17 mouse cellular contexts compared by ENCODE assay signal in the genomic region with DNA sequence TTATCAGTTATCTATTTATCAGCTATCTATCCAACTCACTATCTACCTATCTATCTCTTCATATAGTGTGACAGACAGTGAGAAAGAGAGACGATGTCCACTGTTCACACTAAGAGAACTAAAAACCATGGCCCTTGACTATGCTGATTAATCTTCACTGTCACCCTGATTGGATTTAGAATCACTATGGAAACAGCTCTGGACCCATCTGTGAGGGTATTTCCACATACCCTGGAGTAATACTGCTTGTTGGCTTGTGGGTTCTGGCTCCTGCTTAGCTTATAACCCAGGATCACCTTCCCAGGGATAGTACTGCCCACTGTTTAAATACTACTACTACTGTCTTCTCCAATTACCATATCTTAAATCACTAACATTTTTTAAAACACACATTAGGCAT.
"Had no signal": no experiment of that assay in that cellular context is flagged by ENCODE, and none has a peak within 500 bp of the region (broad histone marks: within the 10 kb centered on the region; RNA-seq: fewer than 3 reads in every experiment).

No protein-coding gene starts in this region.

- ATAC-seq: intestine, embryonic 16.5 days; liver, postnatal 0 days had no signal

- H3K4me3 ChIP-seq: left cerebral cortex, adult 2 months; lung, embryonic 15.5 days; megakaryocyte, embryonic 14.5 days; midbrain, embryonic 12.5 days had no signal

- H3K36me3 ChIP-seq: lung, embryonic 15.5 days; midbrain, embryonic 12.5 days had no signal

- H3K27ac ChIP-seq: left cerebral cortex, adult 2 months; liver, embryonic 14.5 days; lung, embryonic 15.5 days; midbrain, embryonic 12.5 days had no signal

- DNase-seq: kidney, adult 18-20 months; kidney, adult 9 months; kidney, postnatal 14 days; kidney, postnatal 4 days; layer of hippocampus, postnatal 36 days; liver, postnatal 0 days; lung, postnatal 10 days; lung, postnatal 36 days; thymus, adult 18-20 months; thymus, postnatal 36 days had no signal

- H3K4me1 ChIP-seq: megakaryocyte, embryonic 14.5 days had no signal

- H3K4me2 ChIP-seq: liver, embryonic 11.5 days; lung, embryonic 15.5 days; midbrain, embryonic 12.5 days had no signal

- H3K9me3 ChIP-seq: lung, embryonic 15.5 days; midbrain, embryonic 12.5 days had no signal

- H3K27me3 ChIP-seq: lung, embryonic 15.5 days; midbrain, embryonic 12.5 days had no signal

- H3K9ac ChIP-seq: liver, embryonic 14.5 days; liver, postnatal 0 days; lung, embryonic 15.5 days; midbrain, embryonic 12.5 days had no signal
